Mouse (Mus musculus): Measurements from ENCODE around the gene Alkbh3. TPM values are rescaled to one million over a fixed set of nuclear protein-coding genes. Genes with fewer than 3 reads are reported as not detected.

Alkbh3 gene
- total RNA-seq (2012; rRNA removed), result not detected in 2 replicates
- polyA plus RNA-seq (2012; ENCODE audit: insufficient read depth in 1 of 2, insufficient read length in 2 of 2, low read depth in 1 of 2, low replicate concordance in 2 of 2, missing spikeins in 1 of 2), result not detected

DNA sequence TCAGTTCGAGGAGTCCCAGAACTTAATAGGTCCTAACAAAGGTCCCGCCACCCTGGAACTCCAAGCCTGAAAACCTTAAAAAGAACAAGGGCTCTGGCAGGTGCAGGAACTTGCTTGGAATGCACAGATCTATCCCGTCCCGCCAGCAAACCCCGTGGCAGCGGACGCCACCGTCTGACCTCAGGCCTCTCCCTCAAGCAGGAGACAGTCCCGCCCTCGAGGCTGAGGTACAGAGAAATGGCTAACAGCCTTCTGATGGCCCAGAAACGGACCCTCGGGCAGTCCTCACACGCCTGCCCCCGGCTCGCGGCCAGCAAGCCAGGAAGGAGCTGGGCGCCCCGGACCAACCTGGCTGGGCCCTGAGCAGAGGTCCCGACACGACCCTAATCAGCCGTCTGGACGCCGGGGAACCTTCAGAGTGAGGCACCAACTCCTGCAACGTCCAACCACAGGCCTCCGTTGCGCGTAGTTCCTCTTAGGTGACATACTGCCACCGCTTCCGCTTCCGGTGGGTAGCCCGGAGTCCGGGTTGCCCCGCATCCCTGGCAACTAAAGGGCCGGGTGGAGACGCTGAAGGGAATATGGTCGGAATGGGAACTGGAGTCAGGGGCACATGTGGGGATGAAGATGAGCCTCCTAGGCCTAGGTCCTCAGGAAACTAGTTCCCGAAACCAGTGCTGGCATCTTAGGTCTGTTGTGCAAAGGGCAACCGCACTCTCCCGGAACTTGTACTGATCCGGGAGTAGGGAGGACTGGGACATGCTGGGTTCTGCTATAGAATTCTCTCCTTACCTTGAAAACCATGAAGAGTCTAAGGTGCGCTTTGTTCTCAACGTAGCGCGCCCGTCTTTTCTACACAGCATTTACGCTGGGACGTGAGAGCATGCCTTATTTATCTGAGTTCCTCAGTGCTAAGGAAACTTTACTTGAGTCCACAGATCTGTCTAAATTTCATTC, at the start of gene Alkbh3:
Gene Alkbh3 (minus strand): TSS at position 473 of the 957 bp plus-strand sequence.
- Histone ChIP-seq H3K9ac (ENCODE audit: control insufficient read depth, low read depth, low read length, poor library complexity, severe bottlenecking) (no peak within 1 kb of the TSS), H3K4me1 (ENCODE audit: control insufficient read depth in 1 of 2, insufficient read depth in 2 of 2, low read length in 2 of 2) (no peaks in the 10 kb centered on the region; a peak in 1 of 4 replicates), H3K27ac (ENCODE audit: control insufficient read depth, low read depth, low read length) (no peak within 1 kb of the TSS), H3K27me3 (ENCODE audit: control insufficient read depth in 1 of 2, insufficient read depth in 2 of 2, low read length in 2 of 2) (peaks cover 0 to 2% of the 10 kb centered on the region in 2 experiments; a peak in 2 of 4 replicates), H3K9me3 (replicated peaks; ENCODE audit: insufficient read depth, low read length) (no peaks in the 10 kb centered on the region), H3K4me3 (ENCODE audit: control insufficient read depth in 1 of 2, insufficient read depth in 1 of 2, low read depth in 2 of 2, low read length in 2 of 2) (no peak within 1 kb of the TSS), H3K36me3 (ENCODE audit: control insufficient read depth in 1 of 2, insufficient read depth in 2 of 2, low read length in 2 of 2) (no peaks in the 10 kb centered on the region), H3K79me2 (ENCODE audit: control insufficient read depth, insufficient read depth, low read length, poor library complexity) (no peaks in the 10 kb centered on the region)
- DNase-seq (ENCODE audit: low read depth, low spot score), result no peak
- TF ChIP-seq MYB (IDR thresholded peaks at IDR 0.05; ENCODE audit: low read depth, low read length) (no peak), KAT2A (conservative IDR thresholded peaks at IDR 0.05; ENCODE audit: low read depth, low read length) (no peak), GATA1 (IDR thresholded peaks at IDR 0.05; ENCODE audit: low read depth, low read length) (no peak), CHD1 (IDR thresholded peaks at IDR 0.05; ENCODE audit: low read depth, low read length) (no peak), ETS1 (IDR thresholded peaks at IDR 0.05; ENCODE audit: low read depth, low read length) (no peak), CTCF (IDR thresholded peaks at IDR 0.05 in 2 of 3, conservative IDR thresholded peaks at IDR 0.05 in 1 of 3; ENCODE audit: control insufficient read depth in 1 of 3, insufficient read depth in 1 of 3, low read depth in 2 of 3, low read length in 3 of 3, poor library complexity in 1 of 3, severe bottlenecking in 1 of 3) (no peak), MAZ (IDR thresholded peaks at IDR 0.05; ENCODE audit: low read depth, low read length) (no peak), MEF2A (IDR thresholded peaks at IDR 0.05; ENCODE audit: extremely low read depth, insufficient replicate concordance, low read depth, low read length, poor library complexity, severe bottlenecking) (no peak), CHD2 (IDR thresholded peaks at IDR 0.05; ENCODE audit: low read length) (no peak), USF2 (IDR thresholded peaks at IDR 0.05; ENCODE audit: borderline replicate concordance in 1 of 2, insufficient read depth in 1 of 2, low read depth in 1 of 2, low read length in 2 of 2) (no peak), E2F4 (IDR thresholded peaks at IDR 0.05; ENCODE audit: borderline replicate concordance, low read depth, low read length) (no peak), SMC3 (IDR thresholded peaks at IDR 0.05; ENCODE audit: low read depth, low read length) (no peak), HCFC1 (IDR thresholded peaks at IDR 0.05; ENCODE audit: low read depth, low read length) (no peak), POLR2A (IDR thresholded peaks at IDR 0.05; ENCODE audit: control insufficient read depth in 1 of 2, insufficient read depth in 1 of 2, low read depth in 1 of 2, low read length in 2 of 2, poor library complexity in 1 of 2) (no peak), JUND (IDR thresholded peaks at IDR 0.05; ENCODE audit: low read depth, low read length) (no peak), POLR2AphosphoS2 (IDR thresholded peaks at IDR 0.05; ENCODE audit: low read length) (no peak), ZC3H11A (IDR thresholded peaks at IDR 0.05; ENCODE audit: low read depth, low read length) (no peak), EP300 (IDR thresholded peaks at IDR 0.05; ENCODE audit: low read depth in 1 of 2, low read length in 2 of 2) (no peak), TBP (IDR thresholded peaks at IDR 0.05; ENCODE audit: low read depth, low read length) (no peak)

All from MEL (cell line).